Mouse (Mus musculus) heart, adult 10 weeks (tissue): ENCODE results near the gene BC004004. TPM values are rescaled to one million over a fixed set of nuclear protein-coding genes. Genes with fewer than 3 reads are reported as not detected.

Experiments used
- polyA plus RNA-seq: library from polyadenylated mRNA; stranded (reverse); fragments of 350-450 nt; fragmentation: Illumina TruSeq; extraction: RNeasy Lipid Tissue Mini Kit (QIAGEN cat#74804); gene quantifications from one replicate; pipeline ENCODE4 v1.2.3, GENCODE M21; 2014; ENCODE audit warnings: low read depth, low replicate concordance

The BC004004 gene
- polyA plus RNA-seq: 295 TPM

GRCm38 (mm10) chr17:29268682-29269348, at the start of gene BC004004:
BC004004 (plus strand) TSS chr17:29268788.

GRCm38 (mm10) chr17:29237772-29238420, 30.7 kb upstream of the BC004004 start, which contains the start of gene Cpne5:
Cpne5 (minus strand) TSS chr17:29238167.

GRCm38 (mm10) chr17:29263840-29264633, 4.6 kb upstream of the BC004004 start, which contains the start of gene Ppil1:
Ppil1 (minus strand) TSS chr17:29264186.

GRCm38 (mm10) chr17:29317380-29317779, 48.8 kb downstream of the BC004004 start, which contains the start of gene Pi16:
Pi16 (plus strand) TSS chr17:29317680.

GRCm38 (mm10) chr17:29347645-29348256, 79.2 kb downstream of the BC004004 start, which contains the start of gene Mtch1:
Mtch1 (minus strand) TSS chr17:29347934.

GRCm38 (mm10) chr17:29360761-29361221, 92.2 kb downstream of the BC004004 start, which contains the start of gene Fgd2:
Fgd2 (plus strand) TSS chr17:29360914.

Other genes starting within 250 kb of the BC004004 start
- 140 TPM for gene Srsf3, start 236.2 kb upstream of the BC004004 start, polyA plus RNA-seq
- gene Cdkn1a, start 177.8 kb upstream of the BC004004 start, polyA plus RNA-seq: 54.1 TPM
- gene Rab44, start 154.6 kb upstream of the BC004004 start, polyA plus RNA-seq: 0.10 TPM
- 5.8 TPM for gene Cpne5, start 30.6 kb upstream of the BC004004 start, polyA plus RNA-seq
- gene Ppil1, start 4.6 kb upstream of the BC004004 start, polyA plus RNA-seq: 41.0 TPM
- 59.2 TPM for gene Pi16, start 48.9 kb downstream of the BC004004 start, polyA plus RNA-seq
- gene Mtch1, start 79.1 kb downstream of the BC004004 start, polyA plus RNA-seq: 193 TPM
- 2.9 TPM for gene Fgd2, start 92.1 kb downstream of the BC004004 start, polyA plus RNA-seq
- 29.5 TPM for gene Pim1, start 222.0 kb downstream of the BC004004 start, polyA plus RNA-seq